ENCODE assay signal across 7 mouse cellular contexts in the genomic region with DNA sequence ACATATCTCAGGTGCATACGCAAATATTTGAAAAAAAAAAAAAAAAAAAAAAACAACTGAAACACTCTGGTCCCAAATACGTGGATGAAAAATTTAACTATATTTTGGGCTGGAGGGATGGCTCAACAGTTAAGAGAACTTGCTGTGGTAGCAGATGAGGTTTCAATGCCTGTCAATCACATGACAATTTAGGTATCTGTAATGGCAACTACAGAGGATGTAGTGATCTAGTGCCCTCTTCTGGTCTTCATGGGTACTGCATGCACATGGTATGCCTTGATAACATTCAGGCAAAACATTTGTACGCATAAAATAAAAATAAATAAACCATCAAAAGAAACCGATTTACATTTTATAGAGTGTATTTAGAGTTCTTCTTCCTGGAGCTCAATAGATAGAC. TPM values are rescaled to one million over a fixed set of nuclear protein-coding genes. Genes with fewer than 3 reads are reported as not detected.
A peak's percentile ranks its signal among the peaks of the same experiment; 100 is the strongest.
DNase-seq lines count a peak whose midpoint lies in the region; ATAC-seq and TF ChIP-seq lines count a peak whose summit lies in the region.

No protein-coding gene starts in this region.

- H3K36me3 ChIP-seq in kidney, adult 2 months (ENCODE audit: control insufficient read depth, insufficient read depth, low read length) = no peaks in the 10 kb centered on the region
- no peaks in the 10 kb centered on the region for H3K36me3 ChIP-seq in kidney, embryonic 14.5 days (ENCODE audit: control insufficient read depth, insufficient read depth, low read length)
- H3K36me3 ChIP-seq in liver, embryonic 13.5 days = no peaks in the 10 kb centered on the region
- H3K36me3 ChIP-seq in splenic B cell, adult 2 months (ENCODE audit: control insufficient read depth, insufficient read depth, low read length, poor library complexity, severe bottlenecking) = no peaks in the 10 kb centered on the region

- H3K4me3 ChIP-seq in kidney, adult 2 months (ENCODE audit: insufficient read depth, low read depth, low read length) = no peak overlapping the region
- H3K4me3 ChIP-seq in kidney, embryonic 14.5 days (ENCODE audit: low read length) = no peak overlapping the region
- no peak overlapping the region for H3K4me3 ChIP-seq in liver, embryonic 13.5 days (replicated peaks)

- no peak overlapping the region for H3K4me2 ChIP-seq in kidney, embryonic 14.5 days (replicated peaks; ENCODE audit: low read depth, low read length)
- H3K4me2 ChIP-seq in liver, embryonic 13.5 days = no peak overlapping the region

- 70% methylated on average over 4 of the region's 4 CpGs for WGBS in kidney, adult 2 months
- 76% methylated on average over 4 of the region's 4 CpGs for WGBS in kidney, embryonic 14.5 days
- WGBS in liver, embryonic 13.5 days (ENCODE audit: insufficient replicate concordance) = 50% methylated on average over 4 of the region's 4 CpGs

- DNase-seq in kidney, adult 2 months = peak; percentile 49
- peak; percentile 50 to 59 for DNase-seq in CD8-positive naive resting alpha-beta T cell, adult 2 months (ENCODE audit: low read depth in 2 of 2, low spot score in 2 of 2)
- peak; percentile 76 for DNase-seq in NIH3T3 (ENCODE audit: low read depth)
- DNase-seq in gastrocnemius, postnatal 14 days = peak; percentile 26
- peak; percentile 32 for DNase-seq in liver, embryonic 13.5 days
- DNase-seq in splenic B cell, adult 2 months (ENCODE audit: low read depth, low spot score) = peak; percentile 87

- ATAC-seq in kidney, embryonic 14.5 days (ENCODE audit: low FRiP score, low TSS enrichment) = no peak
- ATAC-seq in liver, embryonic 13.5 days (ENCODE audit: low read depth) = no peak

- 0 out of 2 replicates have a peak, but pooled peaks have one; percentile 8 for TF ChIP-seq CTCF in kidney, adult 2 months (conservative IDR thresholded peaks at IDR 0.05; ENCODE audit: insufficient read depth, insufficient read length, low read depth, low read length)

- no peaks in the 10 kb centered on the region for H3K4me1 ChIP-seq in kidney, adult 2 months (ENCODE audit: control insufficient read depth, insufficient read depth, low read length)
- H3K4me1 ChIP-seq in kidney, embryonic 14.5 days (ENCODE audit: control insufficient read depth, insufficient read depth, low read length) = peaks cover 25% of the 10 kb centered on the region
- H3K4me1 ChIP-seq in liver, embryonic 13.5 days (replicated peaks) = peaks cover 9% of the 10 kb centered on the region; the same call in 1 of the 2 replicates

- no peaks in the 10 kb centered on the region for H3K9me3 ChIP-seq in kidney, embryonic 14.5 days (ENCODE audit: control insufficient read depth, low read length)
- H3K9me3 ChIP-seq in liver, embryonic 13.5 days (replicated peaks) = no peaks in the 10 kb centered on the region

- H3K27ac ChIP-seq in kidney, adult 2 months (ENCODE audit: insufficient read depth, low read depth, low read length) = no peak overlapping the region
- no peak overlapping the region for H3K27ac ChIP-seq in kidney, embryonic 14.5 days (ENCODE audit: low read depth, low read length)
- no peak overlapping the region for H3K27ac ChIP-seq in liver, embryonic 13.5 days

- TF ChIP-seq POLR2A in kidney, adult 2 months (IDR thresholded peaks at IDR 0.05; ENCODE audit: low read depth, low read length) = no peak

- intact Hi-C loops in gastrocnemius, postnatal 14 days (cut with DNase I; ENCODE audit: low total_unique reads) = no loop called here

- no peak overlapping the region for H3K9ac ChIP-seq in kidney, embryonic 14.5 days (ENCODE audit: low read depth, low read length)
- no peak overlapping the region for H3K9ac ChIP-seq in liver, embryonic 13.5 days

- H3K27me3 ChIP-seq in kidney, adult 2 months (replicated peaks; ENCODE audit: control insufficient read depth, insufficient read depth, low read length) = no peaks in the 10 kb centered on the region
- H3K27me3 ChIP-seq in kidney, embryonic 14.5 days (ENCODE audit: control insufficient read depth, insufficient read depth, low read length) = no peaks in the 10 kb centered on the region
- H3K27me3 ChIP-seq in liver, embryonic 13.5 days = no peaks in the 10 kb centered on the region
- H3K27me3 ChIP-seq in splenic B cell, adult 2 months (ENCODE audit: control insufficient read depth, insufficient read depth, low read length, poor library complexity, severe bottlenecking) = no peaks in the 10 kb centered on the region

RNA-seq across cellular contexts. Expression of a gene that starts 43.9 kb away (rescaled TPM):
- polyA plus RNA-seq in kidney, adult 2 months (2012; rRNA removed) = 5.9 and 9.5 TPM in 2 replicates
- 68.5 and 87.6 TPM in 2 replicates for polyA plus RNA-seq in kidney, embryonic 14.5 days (2014; fragmentation: Nextera tagmentation; extraction: Ambion mirVana)
- total RNA-seq in gastrocnemius, postnatal 14 days (2021) = 10 to 100 TPM; 12.2 to 15.1 TPM
- polyA plus RNA-seq in liver, embryonic 13.5 days (2015; fragmentation: Nextera tagmentation; extraction: Ambion mirVana) = 42.6 and 48.5 TPM in 2 replicates

Comparison
In these comparisons a context has a peak if more than half of its experiments do, and no peak if none do; other contexts are left out.
1. DNase-seq: peak in every context shown above with its lines; median percentile 87 in splenic B cell, adult 2 months; 76 in NIH3T3; 54 in CD8-positive naive resting alpha-beta T cell, adult 2 months; 49 in kidney, adult 2 months; 32 in liver, embryonic 13.5 days; 26 in gastrocnemius, postnatal 14 days.